Mouse (Mus musculus): ENCODE measurements around the gene Sobp.

GRCm38 (mm10) chr10:43172066-43172465, 2.3 kb downstream of the Sobp start:
- TF ChIP-seq CTCF (IDR thresholded peaks at IDR 0.05; ENCODE audit: borderline replicate concordance, insufficient read depth, low read depth, low read length): no peak
- no peak for TF ChIP-seq POLR2A (IDR thresholded peaks at IDR 0.05; ENCODE audit: borderline replicate concordance, insufficient read depth, low read length)

All from cerebellum, adult 2 months (tissue).